Mouse (Mus musculus) spleen, adult 2 months (tissue): ENCODE data around the gene Rac3. TPM values are rescaled to one million over a fixed set of nuclear protein-coding genes. Genes with fewer than 3 reads are reported as not detected.

ENCODE experiments used
- DNase-seq, 2 experiments: peaks; one replicate each; pipeline versions ENCODE4 v3.0.0 to v3.0.0-alpha.2; 2012 to 2021; ENCODE audit warnings: low spot score in 2 of 2, low read depth in 1 of 2
- H3K27ac ChIP-seq: fragments of 200-500 bp; 2 replicates; pipeline ENCODE4 v1.5.1; 2012; ENCODE audit warnings: low read length, inconsistent platforms; ENCODE audit not compliant: insufficient read depth
- H3K27me3 ChIP-seq: fragments of 200-500 bp; 2 replicates; pipeline ENCODE4 v1.6.1; 2012; ENCODE audit warnings: mild to moderate bottlenecking, moderate library complexity, low read length, inconsistent platforms; ENCODE audit not compliant: control insufficient read depth, insufficient read depth
- H3K36me3 ChIP-seq: fragments of 200-500 bp; 2 replicates; pipeline ENCODE4 v1.6.1; 2012; ENCODE audit warnings: mild to moderate bottlenecking, low read length, inconsistent platforms; ENCODE audit not compliant: control insufficient read depth, insufficient read depth
- H3K4me1 ChIP-seq: fragments of 200-500 bp; 2 replicates; pipeline ENCODE4 v1.6.1; 2011; ENCODE audit warnings: inconsistent platforms; ENCODE audit not compliant: control insufficient read depth, insufficient read depth, insufficient read length
- H3K4me3 ChIP-seq: fragments of 200-500 bp; 2 replicates; pipeline ENCODE4 v1.5.1; 2011; ENCODE audit warnings: mild to moderate bottlenecking, inconsistent platforms; ENCODE audit not compliant: insufficient read depth, insufficient read length; ENCODE audit errors: extremely low read depth
- CTCF ChIP-seq: fragments of 200-500 bp; IDR thresholded peaks from 2 replicates; pipeline ENCODE4 v1.5.1; 2011; ENCODE audit warnings: mild to moderate bottlenecking, inconsistent platforms; ENCODE audit not compliant: insufficient read depth, insufficient read length, insufficient replicate concordance; ENCODE audit errors: extremely low read depth
- POLR2A ChIP-seq: fragments of 200-500 bp; IDR thresholded peaks from 2 replicates; pipeline ENCODE4 v1.6.1; 2011; ENCODE audit warnings: low read depth, low read length, inconsistent platforms
- WGBS: fragments of 180-500 bp; shearing (Covaris S2); methylation state at CpG from one replicate; pipeline ENCODE4 v1.1.7; 2018; 5-methylcytosine and 5-hydroxymethylcytosine counted together
- polyA plus RNA-seq: library from polyadenylated mRNA; depleted of rRNA; stranded (reverse); fragments of >200 nt; gene quantifications from 2 replicates; pipeline ENCODE4 v1.2.3, GENCODE M21; 2012

The Rac3 gene
- polyA plus RNA-seq, 1 experiment: 3.0 TPM

DNA sequence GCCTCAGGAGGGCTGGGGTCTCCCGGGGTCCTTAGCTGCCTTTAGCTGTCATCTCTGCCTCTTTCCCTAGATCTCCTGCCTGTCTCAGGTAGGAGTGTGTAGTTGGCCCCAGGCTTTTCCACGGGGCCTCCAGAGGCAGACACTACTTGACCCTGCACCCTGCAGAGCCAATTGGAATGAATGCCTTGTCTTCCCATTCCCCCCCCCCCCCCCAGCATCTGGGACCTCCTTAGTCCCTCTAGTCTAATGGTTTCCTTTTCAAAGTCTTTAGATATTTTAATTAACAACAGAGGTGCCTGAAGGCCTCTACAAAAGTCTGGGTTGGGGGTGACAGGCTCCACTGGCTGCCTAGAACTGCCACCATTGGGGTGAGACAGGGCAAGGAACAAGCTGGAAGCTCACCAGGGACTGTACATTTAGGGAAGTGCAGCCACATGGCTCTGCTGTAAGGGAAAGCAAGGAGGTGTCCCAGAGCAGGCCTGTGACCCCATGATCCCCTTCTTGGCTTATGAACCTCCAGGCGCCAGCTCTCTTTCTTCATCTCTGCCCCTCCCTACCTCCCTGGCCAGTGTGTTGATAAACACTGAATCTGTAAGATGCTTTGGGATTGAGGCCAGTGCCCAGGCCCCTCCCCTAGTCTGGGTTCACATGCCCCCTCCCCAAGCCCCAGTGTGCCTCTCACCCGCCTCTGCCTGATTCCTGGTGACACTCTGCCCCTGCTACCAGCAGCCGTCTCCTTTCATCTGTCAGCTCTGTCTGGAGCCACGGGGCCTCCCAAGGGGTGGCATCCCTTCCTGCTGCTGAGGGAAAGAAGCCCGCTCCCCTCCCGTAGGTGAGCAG lies 16.6 kb upstream of the Rac3 start:
- no peaks in the 10 kb centered on the region for H3K4me1 ChIP-seq
- H3K27me3 ChIP-seq: no peaks in the 10 kb centered on the region
- no peak for DNase-seq
- no peak overlapping the region for H3K27ac ChIP-seq
- H3K4me3 ChIP-seq: no peak overlapping the region
- H3K36me3 ChIP-seq: peaks cover 17% of the 10 kb centered on the region; the same call in 1 of the 2 replicates
- no peak for TF ChIP-seq CTCF
- TF ChIP-seq POLR2A: no peak
- WGBS: 76% methylated on average over 8 of the region's 8 CpGs

DNA sequence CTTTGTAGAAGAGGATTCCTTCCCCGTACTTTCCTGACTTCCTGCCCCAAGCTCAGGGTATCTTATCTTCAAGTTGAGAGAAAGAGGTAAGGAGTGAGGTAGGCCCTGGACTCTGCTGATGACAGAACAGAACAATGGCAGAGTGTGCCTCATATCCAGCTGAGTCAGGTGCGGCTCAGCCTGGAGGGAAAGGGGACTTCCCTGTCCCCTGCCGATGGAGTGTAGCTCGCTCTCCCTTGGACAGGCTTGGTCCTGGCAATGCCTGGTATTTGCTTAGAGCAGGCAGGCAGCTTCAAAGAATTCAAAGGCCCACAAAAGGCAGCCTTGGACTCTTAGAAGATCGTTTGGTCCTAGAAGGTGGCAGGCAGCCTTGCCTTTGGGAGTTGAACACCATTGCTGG lies 15.2 kb upstream of the Rac3 start:
- Histone ChIP-seq H3K27ac (no peak overlapping the region), H3K4me3 (no peak overlapping the region), H3K36me3 (peaks cover 13% of the 10 kb centered on the region; the same call in 1 of the 2 replicates), H3K27me3 (no peaks in the 10 kb centered on the region), H3K4me1 (no peaks in the 10 kb centered on the region)
- no peak for DNase-seq
- TF ChIP-seq POLR2A (no peak), CTCF (no peak)
- 91% methylated on average over 5 of the region's 5 CpGs for WGBS

DNA sequence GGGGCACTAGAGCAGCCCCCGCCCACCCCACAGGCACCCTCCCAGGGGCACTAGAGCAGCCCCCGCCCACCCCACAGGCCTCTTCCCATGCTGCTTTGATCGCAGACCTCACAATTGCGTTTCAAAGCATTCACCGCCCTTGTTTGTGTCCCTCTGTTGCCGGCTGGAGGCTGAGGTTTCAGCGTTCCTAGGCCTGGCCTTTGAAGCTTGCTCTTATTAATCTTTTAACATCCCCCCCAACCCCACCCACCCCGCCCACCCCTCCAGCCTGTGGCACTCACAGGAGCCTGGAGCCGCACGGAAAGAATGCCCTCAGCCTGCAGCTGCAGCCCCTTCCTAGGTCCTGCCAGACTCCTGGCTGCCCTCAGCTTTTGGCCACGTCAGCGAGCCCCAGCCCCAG lies 14.0 kb upstream of the Rac3 start:
- DNase-seq: no peak
- Histone ChIP-seq H3K36me3 (peaks cover 9% of the 10 kb centered on the region; the same call in 1 of the 2 replicates), H3K4me3 (no peak overlapping the region), H3K27ac (no peak overlapping the region), H3K4me1 (no peaks in the 10 kb centered on the region), H3K27me3 (no peaks in the 10 kb centered on the region)
- no peak for TF ChIP-seq CTCF
- WGBS: 89% methylated on average over 12 of the region's 12 CpGs

DNA sequence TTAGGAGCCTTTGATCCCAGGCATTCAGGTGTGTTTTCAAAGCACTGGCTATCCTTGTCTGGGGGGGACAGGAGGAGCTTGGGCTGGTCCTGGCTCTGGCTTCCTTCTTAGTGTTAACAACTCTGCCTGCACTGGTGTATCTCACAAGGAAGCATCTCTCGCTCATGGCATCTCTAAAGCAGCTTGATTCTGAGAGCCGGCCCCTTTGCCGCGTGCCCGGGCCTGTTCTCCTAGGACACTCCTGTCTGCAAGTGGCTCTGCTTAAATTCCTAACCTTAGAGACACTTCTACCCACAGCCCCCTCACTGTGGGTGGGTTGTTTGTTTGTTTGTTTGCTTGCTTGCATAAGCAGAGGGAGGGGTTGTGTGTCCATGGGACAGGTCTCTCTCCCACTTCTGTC lies 13.3 kb upstream of the Rac3 start:
- Histone ChIP-seq H3K27ac (no peak overlapping the region), H3K4me3 (no peak overlapping the region), H3K4me1 (no peaks in the 10 kb centered on the region; the same call in 1 of the 2 replicates), H3K27me3 (no peaks in the 10 kb centered on the region), H3K36me3 (peaks cover 6% of the 10 kb centered on the region; the same call in 1 of the 2 replicates)
- DNase-seq: no peak
- TF ChIP-seq POLR2A (no peak), CTCF (no peak)
- WGBS: 91% methylated on average over 5 of the region's 5 CpGs

DNA sequence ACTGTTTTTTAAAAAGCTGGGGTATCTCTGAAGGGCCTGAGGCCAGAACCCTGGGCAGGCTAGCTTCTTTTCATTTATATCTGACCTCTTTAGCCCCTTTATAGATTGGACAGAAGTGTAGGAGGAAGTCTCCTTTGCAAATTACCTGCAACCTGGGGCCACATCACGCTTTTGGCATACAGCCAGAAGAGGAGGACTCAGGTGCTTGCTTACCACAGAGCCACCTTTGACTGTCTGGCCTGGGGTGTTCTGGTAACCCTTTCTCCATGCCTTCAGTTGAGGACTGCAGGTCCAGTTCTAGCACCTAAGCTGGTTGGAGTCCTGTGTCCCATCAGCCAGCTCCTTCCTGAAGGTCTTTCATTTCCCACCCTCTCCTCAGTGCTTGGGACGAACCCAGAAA lies 11.7 kb upstream of the Rac3 start:
- Histone ChIP-seq H3K4me3 (no peak overlapping the region), H3K4me1 (peaks cover 4% of the 10 kb centered on the region; the same call in 1 of the 2 replicates), H3K27ac (no peak overlapping the region), H3K36me3 (0 out of 2 replicates have a peak, but pooled peaks cover 3% of the 10 kb centered on the region), H3K27me3 (no peaks in the 10 kb centered on the region)
- WGBS: 93% methylated on average over 2 of the region's 2 CpGs
- no peak for TF ChIP-seq POLR2A
- no peak for TF ChIP-seq CTCF
- no peak for DNase-seq

DNA sequence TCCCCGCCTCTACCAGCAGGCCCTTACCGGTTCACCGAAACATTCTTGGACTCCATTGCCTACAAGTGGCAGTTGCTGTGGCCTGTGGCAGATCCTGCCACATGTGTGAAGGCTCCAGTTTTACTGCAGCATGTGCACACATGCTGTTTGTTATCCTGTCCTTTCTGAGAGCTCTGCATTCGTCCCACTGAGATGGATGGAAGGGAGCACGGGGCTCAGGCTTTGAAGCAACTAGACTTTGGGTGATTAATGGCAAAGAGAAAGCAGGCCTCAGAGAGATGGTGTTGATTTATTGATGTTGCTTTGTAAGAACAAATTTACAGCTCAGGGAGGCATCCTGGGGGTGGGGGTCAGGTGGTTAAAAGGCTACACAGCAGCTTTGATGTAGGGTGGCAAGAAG lies 10.6 kb upstream of the Rac3 start:
- Histone ChIP-seq H3K4me1 (peaks cover 4% of the 10 kb centered on the region; the same call in 1 of the 2 replicates), H3K36me3 (0 out of 2 replicates have a peak, but pooled peaks cover 3% of the 10 kb centered on the region), H3K27ac (no peak overlapping the region), H3K27me3 (no peaks in the 10 kb centered on the region), H3K4me3 (no peak overlapping the region)
- no peak for DNase-seq
- WGBS: 91% methylated on average over 5 of the region's 5 CpGs
- TF ChIP-seq CTCF: no peak
